Mouse (Mus musculus) hindbrain, embryonic 10.5 days (tissue): Measurements from ENCODE around the gene Ces4a. TPM values are rescaled to one million over a fixed set of nuclear protein-coding genes. Genes with fewer than 3 reads are reported as not detected.
A peak's percentile ranks its signal among the peaks of the same experiment; 100 is the strongest.

Experiments used
- DNase-seq: peaks from one replicate; pipeline ENCODE4 v3.0.0-alpha.2; 2017; ENCODE audit warnings: low spot score
- H3K27ac ChIP-seq: fragments of 300-500 bp; sonication (generic); 2 replicates; pipeline ENCODE4 v1.5.1; 2016; ENCODE audit warnings: mild to moderate bottlenecking, moderate library complexity
- H3K27me3 ChIP-seq: fragments of 300-500 bp; sonication (generic); 2 replicates; pipeline ENCODE4 v1.6.1; 2016; ENCODE audit warnings: mild to moderate bottlenecking; ENCODE audit not compliant: poor library complexity, insufficient read depth, severe bottlenecking
- H3K36me3 ChIP-seq: fragments of 300-500 bp; sonication (generic); 2 replicates; pipeline ENCODE4 v1.6.1; 2016; ENCODE audit warnings: mild to moderate bottlenecking, moderate library complexity
- H3K4me1 ChIP-seq: fragments of 300-500 bp; sonication (generic); replicated peaks from 2 replicates; pipeline ENCODE4 v1.6.1; 2016; ENCODE audit warnings: mild to moderate bottlenecking
- H3K4me3 ChIP-seq: fragments of 300-500 bp; sonication (generic); 2 replicates; pipeline ENCODE4 v1.5.1; 2016; ENCODE audit warnings: mild to moderate bottlenecking, moderate library complexity
- H3K9me3 ChIP-seq: fragments of 300-500 bp; sonication (generic); 2 replicates; pipeline ENCODE4 v1.6.1; 2016; ENCODE audit warnings: mild to moderate bottlenecking, moderate library complexity
- WGBS: fragments of 180-500 bp; shearing (Covaris S2); methylation state at CpG from one replicate; pipeline ENCODE4 v1.1.7; 2016; 5-methylcytosine and 5-hydroxymethylcytosine counted together
- polyA plus RNA-seq: library from polyadenylated mRNA; unstranded; fragments of >200 nt; fragmentation: Nextera tagmentation; extraction: Ambion mirVana; gene quantifications from 2 replicates; pipeline ENCODE4 v1.2.1, GENCODE M21; 2016

The Ces4a gene
- polyA plus RNA-seq, 1 experiment from 2014 or later, result not detected

- Histone ChIP-seq H3K4me1 (peaks cover 11% of the 10 kb centered on the region), H3K27ac (no peak overlapping the region), H3K27me3 (peaks cover 30% of the 10 kb centered on the region), H3K9me3 (no peaks in the 10 kb centered on the region), H3K4me3 (no peak overlapping the region), H3K36me3 (no peaks in the 10 kb centered on the region)
- DNase-seq, result no peak
- 95% methylated on average over 5 of the region's 5 CpGs for WGBS
Observed at GRCm38 (mm10) chr8:105154316-105154715, 22.7 kb downstream of the Ces4a start.

- H3K36me3 ChIP-seq, result no peaks in the 10 kb centered on the region
- no peak for DNase-seq
- H3K9me3 ChIP-seq, result no peaks in the 10 kb centered on the region
- peaks cover 11% of the 10 kb centered on the region for H3K4me1 ChIP-seq
- no peak overlapping the region for H3K27ac ChIP-seq
- whole genome bisulfite sequencing, result 87% methylated on average over 6 of the region's 6 CpGs
- peaks cover 30% of the 10 kb centered on the region for H3K27me3 ChIP-seq
- no peak overlapping the region for H3K4me3 ChIP-seq
Observed at GRCm38 (mm10) chr8:105155091-105155745, 23.6 kb downstream of the Ces4a start.

GRCm38 (mm10) chr8:105157555-105157954, 26.0 kb downstream of the Ces4a start:
- peaks cover 18% of the 10 kb centered on the region for H3K27me3 ChIP-seq
- H3K4me3 ChIP-seq, result no peak overlapping the region
- no peaks in the 10 kb centered on the region for H3K9me3 ChIP-seq
- DNase-seq, result peak; percentile 30
- WGBS, result 53% methylated on average over 10 of the region's 10 CpGs
- no peaks in the 10 kb centered on the region for H3K36me3 ChIP-seq
- H3K27ac ChIP-seq, result no peak overlapping the region
- H3K4me1 ChIP-seq, result peaks cover 8% of the 10 kb centered on the region

GRCm38 (mm10) chr8:105158084-105158483, 26.5 kb downstream of the Ces4a start:
- Histone ChIP-seq H3K27me3 (peaks cover 12% of the 10 kb centered on the region), H3K36me3 (no peaks in the 10 kb centered on the region), H3K9me3 (no peaks in the 10 kb centered on the region), H3K27ac (no peak overlapping the region), H3K4me1 (peaks cover 2% of the 10 kb centered on the region), H3K4me3 (no peak overlapping the region)
- 77% methylated on average over 3 of the region's 3 CpGs for WGBS
- DNase-seq, result no peak

- no peak for DNase-seq
- Histone ChIP-seq H3K4me3 (no peak overlapping the region), H3K27me3 (no peaks in the 10 kb centered on the region), H3K4me1 (peaks cover 12% of the 10 kb centered on the region; the same call in 1 of the 2 replicates), H3K36me3 (no peaks in the 10 kb centered on the region), H3K27ac (no peak overlapping the region), H3K9me3 (no peaks in the 10 kb centered on the region)
- WGBS, result 60% methylated on average over 3 of the region's 3 CpGs
Observed at GRCm38 (mm10) chr8:105161121-105161652, 29.6 kb downstream of the Ces4a start.

GRCm38 (mm10) chr8:105164272-105164902, 32.8 kb downstream of the Ces4a start:
- WGBS, result 24% methylated on average over 6 of the region's 6 CpGs
- Histone ChIP-seq H3K27ac (no peak overlapping the region), H3K36me3 (no peaks in the 10 kb centered on the region), H3K4me1 (peaks cover 12% of the 10 kb centered on the region; the same call in 1 of the 2 replicates), H3K27me3 (no peaks in the 10 kb centered on the region), H3K4me3 (no peak overlapping the region), H3K9me3 (no peaks in the 10 kb centered on the region)
- peak; percentile 15 for DNase-seq

- H3K27me3 ChIP-seq, result no peaks in the 10 kb centered on the region
- no peak overlapping the region for H3K27ac ChIP-seq
- H3K36me3 ChIP-seq, result no peaks in the 10 kb centered on the region
- peaks cover 18% of the 10 kb centered on the region for H3K4me1 ChIP-seq
- no peaks in the 10 kb centered on the region for H3K9me3 ChIP-seq
- no peak for DNase-seq
- H3K4me3 ChIP-seq, result no peak overlapping the region
- 92% methylated on average over 2 of the region's 2 CpGs for WGBS
Observed at GRCm38 (mm10) chr8:105165191-105165590, 33.6 kb downstream of the Ces4a start.

GRCm38 (mm10) chr8:105167116-105167515, 35.5 kb downstream of the Ces4a start:
- Histone ChIP-seq H3K27me3 (no peaks in the 10 kb centered on the region), H3K4me3 (no peak overlapping the region), H3K9me3 (no peaks in the 10 kb centered on the region), H3K4me1 (peaks cover 21% of the 10 kb centered on the region), H3K36me3 (no peaks in the 10 kb centered on the region), H3K27ac (no peak overlapping the region)
- 66% methylated on average over 2 of the region's 2 CpGs for whole genome bisulfite sequencing
- DNase-seq, result no peak

GRCm38 (mm10) chr8:105169582-105169981, 38.0 kb downstream of the Ces4a start:
- H3K36me3 ChIP-seq, result peaks cover 12% of the 10 kb centered on the region
- peaks cover 29% of the 10 kb centered on the region for H3K4me1 ChIP-seq
- 54% methylated on average over 3 of the region's 3 CpGs for WGBS
- peak overlapping the region; percentile 99; the same call in 1 of the 2 replicates for H3K27ac ChIP-seq
- no peaks in the 10 kb centered on the region for H3K9me3 ChIP-seq
- peak overlapping the region; percentile 75 for H3K4me3 ChIP-seq
- no peak for DNase-seq
- no peaks in the 10 kb centered on the region for H3K27me3 ChIP-seq

GRCm38 (mm10) chr8:105170041-105170380, 38.4 kb downstream of the Ces4a start:
- 5% methylated on average over 5 of the region's 5 CpGs for WGBS
- no peak for DNase-seq
- Histone ChIP-seq H3K4me3 (peak overlapping the region; percentile 75), H3K27me3 (no peaks in the 10 kb centered on the region), H3K27ac (peak overlapping the region; percentile 99), H3K36me3 (peaks cover 16% of the 10 kb centered on the region), H3K9me3 (no peaks in the 10 kb centered on the region), H3K4me1 (peaks cover 26% of the 10 kb centered on the region)

GRCm38 (mm10) chr8:105170381-105171115, 38.9 kb downstream of the Ces4a start, which contains the start of gene Cbfb:
TSS of gene Cbfb (plus strand) at chr8:105170674.
- peak within 1 kb of the TSS; percentile 99 for H3K27ac ChIP-seq
- peaks cover 26% of the 10 kb centered on the region for H3K4me1 ChIP-seq
- DNase-seq, result peak; percentile 98
- H3K4me3 ChIP-seq, result peak within 1 kb of the TSS; percentile 75
- H3K9me3 ChIP-seq, result no peaks in the 10 kb centered on the region
- H3K27me3 ChIP-seq, result no peaks in the 10 kb centered on the region
- H3K36me3 ChIP-seq, result peaks cover 21% of the 10 kb centered on the region
- under 1% methylated on average over 86 of the region's 86 CpGs for WGBS

GRCm38 (mm10) chr8:105171116-105172002, 39.8 kb downstream of the Ces4a start:
- under 1% methylated on average over 92 of the region's 92 CpGs for WGBS
- H3K27ac ChIP-seq, result peak overlapping the region; percentile 99
- peak; percentile 73 for DNase-seq

More at GRCm38 (mm10) chr8:105171116-105172002, 39.8 kb downstream of the Ces4a start:
- no peaks in the 10 kb centered on the region for H3K9me3 ChIP-seq
- peaks cover 29% of the 10 kb centered on the region for H3K36me3 ChIP-seq
- peak overlapping the region; percentile 75 for H3K4me3 ChIP-seq
- H3K4me1 ChIP-seq, result peaks cover 26% of the 10 kb centered on the region
- no peaks in the 10 kb centered on the region for H3K27me3 ChIP-seq
